Mouse (Mus musculus): Measurements from ENCODE around the gene Pla2g2d.

Gene Pla2g2d

DNA sequence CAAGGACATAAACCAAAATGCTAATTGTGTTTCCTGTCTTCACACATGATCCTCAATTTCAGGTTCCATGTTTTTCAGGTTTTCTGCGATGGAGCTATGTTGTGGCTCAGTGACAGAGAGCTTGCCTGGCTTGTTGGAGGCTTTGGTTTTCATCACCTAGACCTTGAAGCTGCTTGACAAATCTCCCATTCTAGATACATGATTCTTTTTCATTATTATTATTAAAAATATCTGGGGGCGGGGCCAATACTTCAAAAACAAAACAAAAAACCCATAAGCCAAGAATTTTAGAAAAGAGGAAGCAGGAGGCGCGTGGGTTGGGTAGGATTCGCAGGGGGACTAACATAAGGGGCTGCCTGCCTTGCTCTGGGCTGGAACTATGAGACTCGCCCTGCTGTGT lies at the start of gene Pla2g2d:
TSS of gene Pla2g2d (plus strand) at position 301 of the 400 bp plus-strand sequence.
- no peak for DNase-seq (ENCODE audit: low read depth, low spot score)

DNA sequence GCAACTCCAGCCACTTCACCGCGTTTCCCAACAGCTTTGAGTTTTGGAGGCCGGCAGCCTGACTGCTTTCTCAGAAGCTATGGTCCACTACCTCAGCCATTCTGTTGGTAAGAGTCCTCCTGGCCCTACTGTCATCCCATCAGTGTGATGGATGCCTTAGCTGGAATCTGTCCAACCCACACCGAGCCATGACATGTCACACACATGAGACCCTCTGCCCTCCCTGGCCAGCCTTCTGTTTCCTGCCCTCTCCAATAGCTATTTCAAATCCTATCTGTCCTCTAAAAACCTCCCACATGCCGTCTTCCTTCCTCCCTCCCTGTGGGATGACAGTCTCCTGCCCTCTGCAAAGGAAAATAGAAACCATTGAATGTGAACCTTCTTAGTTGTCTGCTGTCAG lies 49.8 kb upstream of the Pla2g2d start:
- DNase-seq (ENCODE audit: low read depth, low spot score) = no peak

DNA sequence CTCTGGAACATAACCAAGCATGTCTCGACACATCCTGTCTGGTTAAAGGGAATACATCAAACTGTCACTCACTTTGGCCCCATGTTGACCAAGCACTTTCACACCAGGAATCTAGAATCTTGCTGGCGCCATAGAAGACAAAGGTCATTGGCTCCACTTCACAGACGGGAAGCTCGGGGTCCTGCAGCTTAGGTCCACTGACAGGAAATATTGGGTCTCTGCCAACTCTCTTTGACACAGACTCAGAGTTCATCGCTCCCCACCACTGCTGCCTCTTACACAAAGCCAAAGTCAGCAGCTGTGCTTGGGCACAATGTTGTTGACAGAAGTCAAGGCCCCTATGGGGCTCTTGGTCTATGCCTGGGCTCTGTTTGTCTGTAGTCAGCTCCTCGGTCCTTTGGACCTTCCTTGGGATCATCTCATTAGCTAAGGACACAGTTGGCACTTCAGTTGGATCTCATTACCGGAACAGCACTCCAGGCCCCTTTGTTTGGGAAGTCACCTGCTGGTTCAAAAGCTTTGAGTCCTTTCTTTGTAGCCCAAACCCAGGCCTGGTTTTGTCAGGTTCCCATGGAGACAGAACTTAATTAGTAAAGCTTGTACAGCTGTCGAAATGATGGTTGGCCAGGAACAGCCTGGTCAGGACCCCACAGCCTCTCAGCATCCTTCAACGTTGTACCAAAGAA lies 46.4 kb upstream of the Pla2g2d start:
- no peak for DNase-seq (ENCODE audit: low read depth, low spot score)

- DNase-seq (ENCODE audit: low read depth, low spot score) = no peak
Measured at GRCm38 (mm10) chr4:138734105-138734504, 41.4 kb upstream of the Pla2g2d start.

GRCm38 (mm10) chr4:138734863-138735262 lies 40.7 kb upstream of the Pla2g2d start:
- DNase-seq (ENCODE audit: low read depth, low spot score) = peak; percentile 65

GRCm38 (mm10) chr4:138737031-138737430 lies 38.5 kb upstream of the Pla2g2d start, which contains the start of gene Ubxn10:
Ubxn10 (minus strand) TSS chr4:138737167.
- no peak for DNase-seq (ENCODE audit: low read depth, low spot score)

DNA sequence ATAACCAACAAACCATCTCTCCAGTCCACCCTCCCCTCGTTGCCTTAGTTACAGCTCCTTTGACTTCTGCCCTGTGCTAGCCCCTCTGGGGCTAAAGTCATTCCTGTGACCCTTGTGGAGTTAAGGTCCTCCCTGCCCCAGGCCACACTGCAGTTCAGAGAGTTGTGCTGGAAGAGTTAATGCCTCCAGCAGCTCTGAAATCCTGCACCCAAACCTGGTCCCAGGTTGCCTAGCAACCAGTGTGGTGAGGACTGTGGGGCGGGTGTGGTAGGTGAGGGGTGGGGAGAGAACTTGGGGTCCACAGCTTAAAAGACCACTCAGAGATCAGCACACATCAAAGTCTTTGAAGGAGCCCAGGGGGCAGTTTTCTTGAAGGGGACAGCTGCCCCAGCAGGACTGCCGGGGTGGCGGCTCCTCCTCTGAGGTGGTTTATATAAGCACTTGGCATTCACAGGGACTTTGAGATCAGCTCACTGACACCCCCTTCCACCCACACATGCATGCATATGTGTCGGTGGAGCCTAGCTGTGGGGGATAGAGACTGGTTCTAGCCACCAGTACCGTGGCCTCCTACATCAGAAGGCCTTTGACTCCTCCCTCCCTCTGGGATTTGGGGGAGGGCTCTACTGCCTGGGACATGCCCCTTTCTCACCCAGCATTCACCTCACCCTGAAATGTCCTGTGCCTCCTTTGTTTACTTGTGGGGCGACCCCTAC lies 36.2 kb upstream of the Pla2g2d start:
- DNase-seq (ENCODE audit: low read depth, low spot score) = peak; percentile 76

DNA sequence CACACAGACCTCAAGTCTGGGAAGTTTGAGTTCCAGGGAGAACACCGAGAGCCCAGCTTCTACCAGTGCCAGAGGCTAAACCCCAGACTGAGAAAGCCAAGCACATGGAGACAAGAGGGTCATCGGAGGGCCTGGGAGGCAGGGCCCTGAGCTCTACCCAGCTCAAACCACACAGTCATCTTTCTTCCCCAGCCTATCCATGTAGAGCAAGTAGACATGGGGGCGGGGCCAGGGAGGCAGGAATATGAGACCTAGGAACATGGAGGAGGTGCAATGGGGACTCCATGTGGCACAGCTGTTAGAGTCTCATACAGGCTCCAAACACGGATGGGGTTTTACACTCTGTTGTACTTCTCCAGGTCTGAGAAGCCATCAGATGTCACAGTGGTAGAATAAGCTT lies 29.7 kb upstream of the Pla2g2d start:
- DNase-seq (ENCODE audit: low read depth, low spot score) = peak; percentile 35

DNA sequence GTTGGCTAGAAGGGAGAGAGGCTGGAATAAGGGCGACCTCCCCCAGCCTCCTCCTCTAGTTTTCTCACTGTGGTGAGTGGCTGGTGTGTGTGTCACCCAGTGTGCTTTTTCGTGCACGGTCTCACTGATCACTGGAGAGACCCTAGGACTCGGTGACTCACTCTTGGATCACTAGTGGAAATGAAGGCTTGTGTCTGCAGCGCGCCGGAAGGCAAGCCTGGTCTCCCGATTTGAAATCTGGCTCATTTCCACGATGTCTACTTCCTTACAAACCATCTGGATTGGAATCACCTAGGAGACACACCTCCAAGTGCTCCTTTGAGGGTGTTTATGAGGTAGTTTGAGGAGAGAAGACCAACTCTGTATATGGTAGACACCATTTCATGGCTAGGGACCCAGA lies 28.7 kb upstream of the Pla2g2d start:
- DNase-seq (ENCODE audit: low read depth, low spot score) = peak; percentile 58

DNA sequence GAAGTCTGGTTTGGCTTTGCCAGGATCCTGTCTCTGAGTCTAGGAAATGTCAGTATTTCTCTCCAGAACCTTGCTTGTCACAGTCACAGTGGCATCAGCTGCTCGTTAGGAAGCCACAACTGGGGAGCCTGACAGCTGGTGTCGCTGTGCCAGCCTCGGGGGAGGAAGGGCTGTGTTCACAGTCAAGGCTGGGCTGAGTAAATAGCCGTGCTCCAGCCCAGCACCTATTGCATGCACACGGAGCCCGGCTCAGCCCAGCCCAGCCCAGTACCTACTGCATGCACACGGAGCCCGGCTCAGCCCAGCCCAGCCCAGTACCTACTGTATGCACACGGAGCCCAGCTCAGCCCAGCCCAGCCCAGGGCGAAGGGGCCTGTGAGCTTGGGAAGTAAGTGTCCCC lies 27.7 kb upstream of the Pla2g2d start:
- peak; percentile 79 for DNase-seq (ENCODE audit: low read depth, low spot score)

DNA sequence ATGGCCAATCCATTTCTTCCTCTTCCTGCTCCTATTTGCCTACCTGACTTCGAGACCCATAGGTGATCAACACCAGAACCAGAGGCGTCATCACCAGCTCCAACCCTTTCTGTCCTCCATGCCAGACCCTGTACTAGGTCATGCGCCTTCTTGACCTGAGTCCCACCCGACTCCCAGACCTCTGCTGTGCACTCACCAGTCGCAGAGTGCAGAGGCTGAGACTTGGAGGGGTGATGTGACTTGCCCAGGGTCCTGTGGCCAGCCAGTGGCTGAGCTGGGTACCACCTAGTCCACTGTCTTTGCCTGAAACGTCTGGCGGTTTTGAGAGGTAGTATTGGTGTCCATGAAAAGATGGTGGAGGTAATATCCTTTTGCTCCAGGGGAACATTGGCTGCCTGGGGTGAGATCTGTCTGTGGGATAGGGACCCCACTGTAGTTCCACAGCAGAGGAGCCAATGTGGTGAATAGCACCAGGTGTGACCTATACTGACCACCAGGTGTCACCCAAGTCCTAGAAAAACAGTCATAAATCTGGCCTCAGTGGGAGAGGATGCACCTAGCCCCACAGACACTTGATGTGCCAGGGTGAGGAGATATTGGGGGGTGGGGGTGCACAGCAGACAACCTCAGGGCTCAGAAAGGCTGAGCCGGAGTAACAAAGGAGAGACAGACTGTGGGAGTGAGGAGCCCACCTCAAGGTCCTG lies 27.0 kb upstream of the Pla2g2d start:
- peak; percentile 75 for DNase-seq (ENCODE audit: low read depth, low spot score)

DNA sequence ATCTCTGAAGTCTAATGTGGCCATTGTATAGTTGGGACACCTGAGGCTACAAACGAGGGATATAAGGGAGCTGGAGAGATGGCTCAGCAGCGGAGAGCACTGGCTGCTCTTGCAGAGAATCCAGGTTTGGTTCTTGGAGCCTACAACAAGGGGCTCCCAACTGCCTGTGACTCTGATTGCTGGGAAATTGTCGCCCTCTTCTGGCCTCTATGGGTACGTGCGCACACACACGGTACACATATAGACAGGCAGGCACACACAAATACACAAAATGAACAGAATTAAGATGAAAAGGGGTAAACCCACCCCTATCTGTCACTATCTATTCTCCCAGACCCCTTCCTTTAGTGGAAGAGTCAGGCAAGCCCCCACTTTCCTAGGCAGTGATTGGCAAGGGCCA lies 22.9 kb upstream of the Pla2g2d start:
- no peak for DNase-seq (ENCODE audit: low read depth, low spot score)

GRCm38 (mm10) chr4:138753608-138754007 lies 21.9 kb upstream of the Pla2g2d start:
- no peak for DNase-seq (ENCODE audit: low read depth, low spot score)

DNA sequence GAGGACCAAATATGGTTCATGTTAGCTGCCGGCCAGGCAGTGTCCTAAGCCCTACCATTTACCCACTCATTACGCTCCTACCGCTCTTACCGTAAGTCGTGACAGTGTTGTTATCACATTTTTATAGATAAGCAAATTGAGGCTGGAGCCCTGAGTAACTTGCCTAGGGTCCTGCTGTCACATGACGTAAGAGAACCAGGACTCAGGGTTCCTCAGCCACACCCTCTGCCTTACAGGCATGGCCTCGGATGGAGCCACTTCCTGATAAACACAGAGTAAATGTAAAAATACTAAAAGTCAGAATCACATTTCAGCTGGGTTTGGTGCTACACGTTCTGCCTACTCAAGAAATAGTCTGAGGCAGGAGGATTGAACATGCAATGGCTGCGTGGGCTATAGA lies 21.1 kb upstream of the Pla2g2d start:
- DNase-seq (ENCODE audit: low read depth, low spot score) = no peak

DNA sequence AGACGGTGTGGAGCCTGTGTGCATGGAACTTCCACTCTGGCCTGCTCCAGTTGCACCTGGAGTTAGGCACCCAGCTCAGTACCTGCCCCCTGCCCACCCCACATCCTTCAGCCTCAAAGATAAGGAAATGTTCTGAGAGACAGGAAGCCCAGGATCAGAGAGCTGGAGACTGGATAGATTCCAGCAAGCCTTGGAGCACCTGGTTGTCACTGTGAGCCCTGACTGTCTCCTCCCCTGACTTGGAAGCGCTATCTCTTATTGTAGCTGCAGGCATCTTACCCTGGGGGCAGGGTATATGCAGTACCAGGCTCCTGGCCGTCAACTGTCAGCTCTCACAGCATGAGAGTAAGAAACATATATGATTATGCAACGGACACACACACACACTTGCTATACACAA lies 20.1 kb upstream of the Pla2g2d start:
- peak; percentile 57 for DNase-seq (ENCODE audit: low read depth, low spot score)

DNA sequence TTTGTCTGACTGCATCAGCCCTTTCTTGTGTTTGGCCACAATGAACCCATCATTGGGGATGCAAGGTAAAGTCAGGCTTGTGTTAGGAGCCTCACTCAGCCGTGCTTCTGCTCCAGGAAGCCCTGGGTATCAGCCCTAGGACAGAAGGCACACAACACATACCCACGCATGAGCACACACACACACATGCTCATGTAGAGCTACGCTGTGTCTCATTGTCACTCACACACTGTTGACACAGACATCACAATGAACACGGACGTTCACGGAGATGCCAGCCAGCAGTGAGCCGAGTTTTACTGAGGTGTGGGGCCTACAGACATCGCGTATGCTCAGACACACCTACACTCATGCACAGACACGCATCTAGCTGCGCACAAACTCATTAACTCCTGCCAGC lies 19.6 kb upstream of the Pla2g2d start:
- no peak for DNase-seq (ENCODE audit: low read depth, low spot score)

DNA sequence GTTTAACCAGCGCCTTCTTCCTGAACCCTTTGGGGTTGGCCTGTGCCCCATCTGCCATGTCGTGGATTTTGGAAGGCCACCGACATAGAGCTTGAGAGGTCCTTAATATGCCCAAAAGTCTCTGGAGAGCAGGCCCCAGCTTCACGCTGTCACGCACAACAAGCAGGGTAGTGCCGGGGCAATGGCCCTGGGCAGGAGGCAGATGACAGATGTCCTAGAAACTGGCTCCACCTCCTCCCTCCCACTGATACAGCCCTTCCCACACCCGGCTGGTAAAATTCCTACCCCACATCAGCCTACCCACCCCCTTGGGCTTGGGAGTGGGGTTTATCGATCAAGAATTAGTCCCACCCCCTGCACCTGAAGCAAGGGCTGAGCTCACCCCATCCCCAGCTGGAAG lies 18.1 kb upstream of the Pla2g2d start, which contains the start of gene Pla2g2f:
TSS of gene Pla2g2f (minus strand) at position 211 of the 400 bp plus-strand sequence.
- no peak for DNase-seq (ENCODE audit: low read depth, low spot score)

GRCm38 (mm10) chr4:138762266-138762665 lies 13.3 kb upstream of the Pla2g2d start:
- no peak for DNase-seq (ENCODE audit: low read depth, low spot score)

- DNase-seq (ENCODE audit: low read depth, low spot score) = no peak
Measured at GRCm38 (mm10) chr4:138771970-138772369, 3.6 kb upstream of the Pla2g2d start.

- DNase-seq (ENCODE audit: low read depth, low spot score) = no peak
Measured at GRCm38 (mm10) chr4:138772386-138772785, 3.1 kb upstream of the Pla2g2d start.

DNA sequence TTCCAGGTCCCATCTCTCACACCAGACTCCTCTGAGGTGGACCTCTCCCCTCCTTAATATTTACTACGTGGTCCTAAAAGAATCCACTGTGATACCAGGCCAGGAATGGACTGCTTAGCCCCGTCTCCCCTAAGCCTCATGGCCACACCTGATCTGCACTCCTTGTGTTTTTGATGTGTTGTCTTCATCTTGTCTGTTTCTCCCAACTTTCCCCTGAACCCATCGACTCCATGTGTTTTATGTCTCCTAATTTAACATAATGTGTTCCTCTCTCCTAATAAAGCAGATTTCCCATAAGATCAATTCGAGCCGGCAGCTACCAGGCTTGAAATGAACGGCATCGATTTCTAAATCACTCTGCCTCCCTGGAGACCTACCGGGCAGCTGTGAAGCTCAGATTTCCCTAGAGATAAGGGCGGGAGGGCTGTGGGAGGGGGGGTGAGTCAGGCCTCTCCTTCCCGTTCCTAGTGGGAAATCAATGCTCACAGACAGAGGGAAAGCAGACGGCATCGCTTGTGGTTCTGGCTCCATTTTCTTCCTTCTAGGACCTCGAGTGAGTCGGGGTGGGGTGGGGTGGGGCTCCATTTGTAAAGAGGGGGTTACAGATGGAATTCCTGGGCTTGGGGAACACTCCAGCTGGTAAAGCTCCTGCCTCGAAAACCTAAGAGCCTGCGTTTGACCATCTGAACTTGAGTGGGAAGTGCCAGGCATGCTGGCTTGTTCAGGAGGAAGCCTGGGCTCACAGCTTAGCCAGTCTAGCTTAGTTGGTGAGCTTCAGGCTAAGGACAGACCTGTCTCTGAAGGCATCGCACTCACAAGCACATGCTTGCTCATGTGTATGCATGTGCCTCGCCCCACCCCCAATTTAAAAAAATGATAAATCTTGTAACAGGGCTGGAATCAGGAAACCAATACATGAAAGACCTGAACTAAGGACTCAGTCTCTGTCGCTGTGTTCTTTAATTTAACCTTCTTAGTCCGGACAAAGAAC lies 2.2 kb downstream of the Pla2g2d start:
- DNase-seq (ENCODE audit: low read depth, low spot score) = peak; percentile 37
